Comparison of ENCODE assay signal across 15 mouse cellular contexts in the genomic region with DNA sequence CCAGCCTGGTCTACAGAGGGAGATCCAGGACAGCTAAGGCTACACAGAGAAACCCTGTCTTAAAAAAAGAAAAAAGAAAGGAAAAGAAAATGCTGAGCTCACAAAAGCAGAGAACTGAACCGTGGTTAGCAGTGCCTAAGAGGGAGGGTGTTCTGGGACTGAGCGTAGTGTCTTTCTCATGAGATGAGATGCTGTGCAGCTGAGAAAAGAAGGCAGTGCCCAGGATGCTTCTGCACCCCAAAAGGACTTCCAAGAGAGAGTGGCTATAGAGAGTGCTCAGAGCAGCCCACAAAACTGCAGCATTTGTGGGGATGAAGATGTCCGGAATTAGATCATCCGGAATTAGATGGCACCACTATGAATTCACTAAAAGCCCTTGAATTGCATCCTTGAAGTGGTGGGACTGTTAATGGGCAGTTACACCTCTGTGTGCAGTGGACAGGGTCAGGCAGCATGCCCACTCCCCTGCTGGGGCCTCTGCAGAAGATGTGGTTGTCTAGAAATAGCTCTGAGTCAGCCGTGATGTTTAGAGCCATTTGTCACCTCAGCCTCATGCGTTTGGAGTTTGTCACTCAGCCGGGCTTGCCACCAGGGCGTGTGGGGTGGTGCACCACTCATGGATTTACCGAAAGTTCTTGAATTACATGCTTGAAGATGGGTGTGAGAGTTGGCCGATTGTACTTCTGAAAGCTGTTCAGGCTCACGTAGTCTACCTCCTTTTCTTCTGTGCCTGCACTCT. TPM values are rescaled to one million over a fixed set of nuclear protein-coding genes. Genes with fewer than 3 reads are reported as not detected.
A peak's percentile ranks its signal among the peaks of the same experiment; 100 is the strongest.
DNase-seq lines count a peak whose midpoint lies in the region; ATAC-seq and TF ChIP-seq lines count a peak whose summit lies in the region.
"Had no signal": no experiment of that assay in that cellular context is flagged by ENCODE, and none has a peak within 500 bp of the region (broad histone marks: within the 10 kb centered on the region; RNA-seq: fewer than 3 reads in every experiment).

No protein-coding gene starts in this region.

- no peaks in the 10 kb centered on the region; the same call in 1 of the 2 replicates for H3K9me3 ChIP-seq in lung, postnatal 0 days (ENCODE audit: low read length)
- no peaks in the 10 kb centered on the region for H3K9me3 ChIP-seq in stomach, embryonic 15.5 days
- no peaks in the 10 kb centered on the region; the same call in 1 of the 2 replicates for H3K9me3 ChIP-seq in neural tube, embryonic 15.5 days (replicated peaks)

- no peak overlapping the region for H3K4me2 ChIP-seq in lung, postnatal 0 days (replicated peaks; ENCODE audit: low read depth, low read length)
- H3K4me2 ChIP-seq in stomach, embryonic 15.5 days: no peak overlapping the region
- no peak overlapping the region for H3K4me2 ChIP-seq in neural tube, embryonic 15.5 days

- 0 out of 2 replicates have a peak, but pooled peaks have one; percentile 5 for TF ChIP-seq CTCF in lung, postnatal 0 days (IDR thresholded peaks at IDR 0.05)
- TF ChIP-seq CTCF in embryonic fibroblast, embryonic 13.5 days (IDR thresholded peaks at IDR 0.05; ENCODE audit: borderline replicate concordance, insufficient read depth, low read length): no peak

- peaks cover 18% of the 10 kb centered on the region; the same call in 1 of the 2 replicates for H3K4me1 ChIP-seq in lung, postnatal 0 days (ENCODE audit: insufficient read depth, low read depth, low read length)
- H3K4me1 ChIP-seq in embryonic fibroblast, embryonic 13.5 days (ENCODE audit: control insufficient read depth, insufficient read depth, low read length): peaks cover 25% of the 10 kb centered on the region
- peaks cover 12% of the 10 kb centered on the region; the same call in 1 of the 2 replicates for H3K4me1 ChIP-seq in stomach, embryonic 15.5 days
- H3K4me1 ChIP-seq in neural tube, embryonic 15.5 days: peaks cover 4% of the 10 kb centered on the region

- H3K9ac ChIP-seq in lung, postnatal 0 days (replicated peaks; ENCODE audit: low read depth): no peak overlapping the region
- H3K9ac ChIP-seq in stomach, embryonic 15.5 days: no peak overlapping the region
- H3K9ac ChIP-seq in neural tube, embryonic 15.5 days (replicated peaks): no peak overlapping the region

- peak; percentile 61 for ATAC-seq in lung, postnatal 0 days
- no peak for ATAC-seq in stomach, embryonic 15.5 days (ENCODE audit: insufficient read depth, low FRiP score, low read depth)
- no peak for ATAC-seq in neural tube, embryonic 15.5 days (ENCODE audit: low FRiP score)
- ATAC-seq: midbrain, embryonic 16.5 days had no signal

- whole genome bisulfite sequencing in lung, postnatal 0 days: 40% methylated on average over 11 of the region's 11 CpGs
- 58% methylated on average over 11 of the region's 11 CpGs for WGBS in stomach, embryonic 15.5 days
- 78% methylated on average over 11 of the region's 11 CpGs for whole genome bisulfite sequencing in neural tube, embryonic 15.5 days

- peak; percentile 66 for TF ChIP-seq EP300 in lung, postnatal 0 days (IDR thresholded peaks at IDR 0.05)

- DNase-seq in heart, adult 11 months: peak; percentile 92
- DNase-seq in heart, adult 8-10 months (ENCODE audit: low spot score): no peak
- peak; percentile 66 for DNase-seq in lung, postnatal 0 days (ENCODE audit: low spot score)
- no peak for DNase-seq in lung, postnatal 36 days
- no peak for DNase-seq in cerebellum, adult 9-10 months
- DNase-seq: cerebellum, postnatal 25 days; gastrocnemius, postnatal 10 days; kidney, postnatal 4 days; lung, adult 18-20 months; thymus, postnatal 14 days had no signal

- H3K27me3 ChIP-seq in lung, postnatal 0 days (replicated peaks; ENCODE audit: insufficient read depth, low read length): no peaks in the 10 kb centered on the region
- no peaks in the 10 kb centered on the region for H3K27me3 ChIP-seq in stomach, embryonic 15.5 days (replicated peaks)
- H3K27me3 ChIP-seq in neural tube, embryonic 15.5 days (replicated peaks): no peaks in the 10 kb centered on the region

- no peaks in the 10 kb centered on the region for H3K36me3 ChIP-seq in lung, postnatal 0 days (ENCODE audit: insufficient read depth, low read length)
- no peaks in the 10 kb centered on the region; the same call in 1 of the 2 replicates for H3K36me3 ChIP-seq in stomach, embryonic 15.5 days
- H3K36me3 ChIP-seq in neural tube, embryonic 15.5 days: 0 out of 2 replicates have a peak, but pooled peaks cover 3% of the 10 kb centered on the region

- 0 out of 2 replicates have a peak overlapping the region, but pooled peaks have one; percentile 70 for H3K27ac ChIP-seq in lung, postnatal 0 days (ENCODE audit: low read length)
- peak overlapping the region; percentile 91 for H3K27ac ChIP-seq in embryonic fibroblast, embryonic 13.5 days (ENCODE audit: insufficient read depth, low read length)
- 0 out of 2 replicates have a peak overlapping the region, but pooled peaks have one; percentile 78 for H3K27ac ChIP-seq in stomach, embryonic 15.5 days
- H3K27ac ChIP-seq in neural tube, embryonic 15.5 days (replicated peaks): no peak overlapping the region

- no peak overlapping the region for H3K4me3 ChIP-seq in lung, postnatal 0 days (ENCODE audit: low read depth, low read length)
- H3K4me3 ChIP-seq in embryonic fibroblast, embryonic 13.5 days (ENCODE audit: insufficient read depth, low read length): no peak overlapping the region
- no peak overlapping the region for H3K4me3 ChIP-seq in stomach, embryonic 15.5 days (replicated peaks)
- no peak overlapping the region for H3K4me3 ChIP-seq in neural tube, embryonic 15.5 days (replicated peaks)

- no peak for TF ChIP-seq POLR2A in embryonic fibroblast, embryonic 13.5 days (IDR thresholded peaks at IDR 0.05; ENCODE audit: low read depth, low read length)

RNA-seq across cellular contexts. Expression of a gene that starts 23.8 kb away (rescaled TPM):
- 10 to 100 TPM; 55.4 to 72.1 (median 61.1) TPM for total RNA-seq in heart, adult 8-10 months (2022)
- 83.1 and 101 TPM in 2 replicates for polyA plus RNA-seq in lung, postnatal 0 days (2015; fragmentation: Nextera tagmentation; extraction: Ambion mirVana)
- 109 and 170 TPM in 2 replicates for polyA plus RNA-seq in embryonic fibroblast, embryonic 13.5 days (2011; ENCODE audit: insufficient read length, low read depth, missing spikeins)
- 64.9 and 65.4 TPM in 2 replicates for polyA plus RNA-seq in stomach, embryonic 15.5 days (2015; fragmentation: Nextera tagmentation; extraction: Ambion mirVana)
- polyA plus RNA-seq in neural tube, embryonic 15.5 days (2015; fragmentation: Nextera tagmentation; extraction: Ambion mirVana): 45.3 and 51.5 TPM in 2 replicates

RNA-seq across cellular contexts. Expression of a gene that starts 52.9 kb away (rescaled TPM):
- 1 to 10 TPM; 2.0 to 4.4 (median 3.3) TPM for total RNA-seq in heart, adult 8-10 months (2022)
- 1.6 and 2.0 TPM in 2 replicates for polyA plus RNA-seq in lung, postnatal 0 days (2015; fragmentation: Nextera tagmentation; extraction: Ambion mirVana)
- not detected in 2 replicates for polyA plus RNA-seq in embryonic fibroblast, embryonic 13.5 days (2011; ENCODE audit: insufficient read length, low read depth, missing spikeins)
- 9.5 and 14.2 TPM in 2 replicates for polyA plus RNA-seq in stomach, embryonic 15.5 days (2015; fragmentation: Nextera tagmentation; extraction: Ambion mirVana)
- polyA plus RNA-seq in neural tube, embryonic 15.5 days (2015; fragmentation: Nextera tagmentation; extraction: Ambion mirVana): 1.9 TPM in 1 of 2 replicates, not detected in the other
- total RNA-seq: gastrocnemius, postnatal 10 days had no signal
- polyA plus RNA-seq: brain, embryonic 14.5 days had no signal

Comparison
In these comparisons a context has a peak if more than half of its experiments do, and no peak if none do; other contexts are left out.
1. DNase-seq: peak in heart, adult 11 months (single experiment) and lung, postnatal 0 days (single experiment); none in heart, adult 8-10 months (single experiment), lung, postnatal 36 days (single experiment) and cerebellum, adult 9-10 months (single experiment).